Mouse (Mus musculus) liver, embryonic 14.5 days (tissue): ENCODE data around the gene Gm43951.

Experiments
- CTCF ChIP-seq: IDR thresholded peaks from 2 replicates; pipeline ENCODE4 v1.5.1; 2016; ENCODE audit warnings: antibody characterized with exemption, low read depth, control low read depth
- EP300 ChIP-seq: IDR thresholded peaks from 2 replicates; pipeline ENCODE4 v1.6.1; 2016; ENCODE audit warnings: antibody characterized with exemption, low read depth

DNA sequence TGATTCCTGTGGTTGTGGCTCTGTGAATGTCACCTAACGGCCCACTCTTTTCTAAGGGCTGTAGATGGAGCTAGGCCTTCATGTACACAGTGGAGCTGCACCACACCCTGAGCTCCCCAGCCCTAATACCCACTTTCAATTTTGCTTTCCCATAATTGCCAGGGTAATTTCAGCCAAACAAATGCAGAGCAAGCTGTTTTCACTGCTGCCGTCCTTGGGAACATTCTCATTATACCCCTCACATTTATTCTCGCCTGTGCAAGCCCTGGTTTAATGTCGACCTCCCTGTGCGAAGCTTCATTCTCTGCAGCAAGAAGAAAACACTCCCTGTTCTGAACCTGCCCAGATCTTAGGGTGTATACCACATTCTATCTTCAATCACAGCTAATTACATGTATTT is 30.7 kb downstream of the Gm43951 start:
- TF ChIP-seq EP300 (no peak), CTCF (no peak)
